Mouse (Mus musculus) cerebellum, postnatal 14 days (tissue): Measurements from ENCODE around the gene Scnm1.

Experiments
- DNase-seq, 2 experiments: peaks; one replicate each; pipeline ENCODE4 v3.0.0; 2021; ENCODE audit warnings: mixed read lengths in 2 of 2

Gene Scnm1

DNA sequence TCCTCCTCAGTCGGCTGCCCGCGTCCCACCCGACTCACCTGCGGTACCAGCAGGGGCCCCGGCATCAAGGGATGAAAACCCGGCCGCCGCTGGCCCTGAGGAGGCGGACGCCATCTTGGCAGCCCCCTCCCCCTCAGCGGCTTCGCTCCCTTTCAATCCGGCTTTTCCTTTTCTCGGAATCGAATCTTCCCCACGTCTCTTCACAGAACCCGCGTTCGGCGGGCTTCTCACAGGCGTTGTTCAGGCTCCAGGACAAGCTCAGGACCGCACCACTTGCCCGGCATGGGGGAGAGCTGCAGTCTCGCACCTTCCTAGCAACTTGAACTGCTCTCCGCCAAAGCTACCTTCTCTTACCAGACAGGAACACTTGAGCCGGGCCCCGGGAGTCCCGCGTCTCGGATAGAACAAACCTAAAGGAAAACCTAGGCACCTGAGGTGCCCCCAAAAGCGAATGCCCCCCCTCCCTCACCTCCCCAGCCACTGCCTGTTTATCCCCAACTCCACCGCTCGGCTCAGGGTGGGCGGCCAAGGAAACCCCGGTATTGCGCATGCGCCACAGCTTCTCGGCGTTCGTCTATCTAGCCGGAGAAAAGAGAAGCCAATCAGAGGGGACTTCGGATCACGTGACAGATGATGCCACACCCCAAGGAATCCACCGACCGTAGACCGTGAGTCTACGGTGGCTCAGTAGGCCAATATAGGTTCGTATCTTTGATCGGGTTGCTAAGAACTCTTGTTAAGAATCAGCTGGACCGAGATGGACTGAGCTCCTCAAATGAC lies 27.3 kb downstream of the Scnm1 start, which contains the start of gene Pip5k1a:
TSS of gene Pip5k1a (minus strand) at position 593 of the 780 bp plus-strand sequence.
- DNase-seq: peak; percentile 98 to 99

GRCm38 (mm10) chr3:95105586-95106337 lies 28.0 kb downstream of the Scnm1 start:
- no peak for DNase-seq

DNA sequence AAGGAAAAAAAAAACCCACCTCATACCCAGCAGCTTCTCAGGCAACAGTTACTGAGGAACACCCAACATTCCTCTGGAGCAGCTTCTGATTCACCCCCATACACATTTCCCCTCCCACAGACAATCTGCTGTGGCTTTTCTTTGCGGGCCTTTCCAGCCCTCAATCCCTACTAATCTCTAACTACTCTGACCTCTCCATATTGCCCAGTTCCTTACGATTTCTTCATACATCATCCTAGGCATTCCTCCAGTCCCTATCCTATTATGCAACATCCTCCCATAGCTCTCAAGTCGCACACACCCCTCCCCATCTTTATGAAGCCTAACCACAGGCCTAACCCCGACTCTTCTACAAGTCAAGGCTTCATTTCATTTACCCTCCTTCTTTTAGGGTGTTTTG lies 28.7 kb downstream of the Scnm1 start:
- no peak for DNase-seq

DNA sequence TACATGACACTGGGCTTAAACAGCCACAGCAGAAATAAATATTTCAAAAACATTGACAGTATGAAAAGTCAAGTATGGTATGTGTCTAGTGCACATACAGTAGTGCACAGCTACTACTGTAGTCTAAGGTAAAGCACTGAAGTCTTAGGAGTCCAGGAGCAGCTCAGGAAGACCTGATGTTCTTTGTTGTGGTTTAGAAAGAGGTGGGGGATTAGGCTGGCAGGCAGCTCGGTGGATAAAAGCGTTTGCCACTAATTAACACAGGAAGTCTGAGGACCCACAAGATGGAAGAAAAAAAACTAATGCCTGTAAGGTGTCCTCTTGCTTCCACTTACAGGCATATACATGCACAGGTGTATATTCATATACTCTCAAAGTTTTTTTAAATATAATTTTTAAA lies 33.0 kb downstream of the Scnm1 start:
- DNase-seq: no peak

GRCm38 (mm10) chr3:95088071-95088470 lies 45.7 kb downstream of the Scnm1 start:
- no peak for DNase-seq
